Mouse (Mus musculus) 3T3-L1 (cell line): ENCODE data around the gene Ethe1.
A peak's percentile ranks its signal among the peaks of the same experiment; 100 is the strongest.
"Not testable (repeated sequence)": the region's sequence is repeated elsewhere in the genome, so short reads cannot be mapped to it uniquely, and the experiment has no call there.

ENCODE experiments used
- DNase-seq: peaks from one replicate; pipeline ENCODE4 v3.0.0-alpha.2; 2015; ENCODE audit warnings: low read depth, low spot score

Ethe1 gene

DNA sequence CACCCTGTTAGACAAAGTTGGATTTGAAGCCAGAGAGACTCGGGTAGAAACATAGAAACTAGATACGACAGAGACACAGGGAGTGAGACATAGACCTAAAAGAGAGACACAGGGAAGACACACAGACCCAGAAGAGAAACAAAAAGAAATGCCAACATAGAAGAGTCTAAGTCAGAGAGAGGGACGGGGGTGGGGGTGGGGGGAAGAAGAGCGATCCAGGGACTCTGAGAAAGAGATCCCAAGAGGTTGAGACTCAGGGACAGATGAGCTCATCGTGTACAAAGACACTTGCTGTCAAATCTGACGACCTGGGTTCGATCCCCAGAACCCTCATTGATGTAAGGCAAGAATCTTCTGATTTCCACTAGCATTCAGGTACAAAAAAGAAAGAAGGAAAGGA, 24.4 kb downstream of the Ethe1 start:
- DNase-seq = no peak

DNA sequence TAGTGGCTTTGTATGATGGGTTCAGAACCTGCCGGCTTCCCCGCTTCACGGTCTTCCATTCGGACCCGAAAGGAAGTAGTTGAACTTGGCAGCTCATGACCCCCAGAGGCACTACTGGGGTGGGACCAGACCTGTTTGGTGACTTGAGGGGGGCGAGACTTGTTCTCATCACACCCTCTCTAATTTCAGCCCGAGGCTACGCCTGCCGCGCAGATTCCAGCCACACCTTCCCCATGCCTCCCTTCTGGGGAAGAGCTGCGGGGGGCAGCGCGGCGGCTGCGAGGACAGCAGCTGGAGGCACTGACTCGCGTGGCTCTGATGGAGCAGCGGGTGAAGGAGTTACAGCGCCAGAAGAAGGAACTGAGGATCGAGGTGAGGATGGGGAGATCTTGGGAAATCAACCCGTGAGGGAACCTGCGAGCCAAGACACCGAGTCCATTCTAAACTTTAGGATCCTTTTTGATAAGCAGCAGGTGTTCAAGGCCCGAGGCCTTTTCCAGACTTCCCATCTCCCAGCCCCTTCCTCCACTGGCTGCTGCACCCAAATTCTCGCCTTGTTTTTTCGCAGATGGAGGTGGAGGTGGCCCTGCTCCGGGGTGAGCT, 25.1 kb downstream of the Ethe1 start:
- DNase-seq = no peak

DNA sequence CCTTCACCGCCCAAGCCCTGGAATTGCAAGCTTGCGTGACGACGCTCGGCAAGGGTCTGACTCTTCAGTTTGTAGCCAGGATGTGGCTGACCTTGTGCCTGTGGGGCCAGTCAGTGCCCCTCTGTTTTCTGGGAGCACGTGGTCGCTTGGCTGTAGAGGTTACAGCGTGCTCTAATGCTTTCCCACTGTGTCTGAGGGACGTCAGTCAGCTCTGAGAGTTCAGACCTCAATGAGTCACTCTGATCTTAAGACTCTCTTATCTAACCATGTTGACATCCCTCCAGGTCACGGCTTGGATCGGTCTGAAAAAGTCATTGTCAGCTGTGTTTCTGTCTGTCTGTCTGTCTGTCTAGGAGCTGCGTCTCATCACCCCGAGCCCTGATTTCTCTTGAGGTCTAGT, 27.5 kb downstream of the Ethe1 start:
- peak; percentile 22 for DNase-seq

DNA sequence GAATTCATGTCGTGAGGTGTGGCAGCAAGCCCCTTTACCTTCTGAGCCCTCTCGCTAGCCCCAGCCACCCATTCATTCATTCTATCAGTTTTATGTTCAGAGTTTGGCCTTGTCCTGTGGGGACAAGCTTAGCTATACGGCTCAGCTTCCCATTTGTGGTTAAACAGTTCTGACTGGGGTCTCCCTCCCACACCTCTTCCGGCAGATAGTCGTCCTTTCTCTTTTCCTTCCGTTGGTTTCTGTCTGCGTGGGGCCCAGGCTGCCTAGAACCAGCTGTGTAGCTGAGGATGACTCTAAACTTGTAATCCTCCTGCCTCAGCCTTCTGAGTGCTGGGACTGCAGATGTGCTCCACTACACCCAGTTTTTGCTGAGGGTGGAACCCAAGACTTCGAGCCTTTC, 30.4 kb downstream of the Ethe1 start:
- no peak for DNase-seq

DNA sequence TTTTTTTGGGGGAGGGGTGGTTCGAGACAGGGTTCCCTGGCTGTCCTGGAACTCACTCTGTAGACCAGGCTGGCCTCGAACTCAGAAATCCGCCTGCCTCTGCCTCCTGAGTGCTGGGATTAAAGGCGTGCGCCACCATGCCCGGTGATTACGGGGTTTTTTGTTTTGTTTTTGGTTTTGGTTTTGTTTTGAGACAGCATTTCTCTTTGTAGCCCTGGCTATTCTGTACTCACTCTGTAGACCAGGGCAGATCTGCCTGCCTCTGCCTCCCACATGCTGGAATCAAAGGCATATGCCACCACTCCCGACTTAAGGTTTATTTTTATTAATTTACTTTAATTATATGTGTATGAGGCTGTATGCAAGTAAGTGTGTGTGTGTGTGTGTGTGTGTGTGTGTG, 31.0 kb downstream of the Ethe1 start:
- DNase-seq = not testable (repeated sequence)

DNA sequence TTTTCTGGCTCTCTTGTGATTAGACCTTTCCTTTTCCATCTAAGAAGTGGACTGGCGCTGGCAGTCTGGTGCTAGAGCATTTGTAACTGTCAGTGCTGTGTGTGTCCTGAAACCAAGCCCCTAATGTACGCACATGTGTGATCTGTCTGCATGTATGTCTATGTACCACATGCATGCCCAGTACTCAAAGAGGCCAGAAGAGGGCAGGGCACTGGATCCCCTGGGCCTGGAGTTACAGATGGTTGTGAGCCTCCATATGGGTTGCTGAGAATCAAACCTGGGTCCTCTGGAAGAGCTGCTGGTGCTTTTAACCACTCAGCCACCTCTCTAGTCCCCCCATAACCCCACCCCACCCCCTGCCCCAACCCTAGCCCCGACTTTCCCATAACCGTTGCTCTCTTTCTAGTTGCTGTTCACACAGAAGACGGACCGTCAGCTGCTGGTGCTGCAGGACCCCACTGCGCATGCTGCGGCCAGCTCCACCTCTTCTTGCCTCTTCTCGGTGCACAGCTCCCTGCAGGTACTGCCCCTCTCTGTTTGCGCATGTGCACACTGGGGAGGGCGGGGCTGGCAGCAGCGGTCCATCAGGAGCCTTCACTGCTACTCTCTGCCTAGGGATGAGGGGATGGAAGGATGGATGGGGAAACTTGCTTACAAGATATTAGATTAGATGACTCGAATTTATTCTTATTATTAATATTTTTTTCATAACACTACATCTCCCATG, 32.5 kb downstream of the Ethe1 start:
- no peak for DNase-seq

DNA sequence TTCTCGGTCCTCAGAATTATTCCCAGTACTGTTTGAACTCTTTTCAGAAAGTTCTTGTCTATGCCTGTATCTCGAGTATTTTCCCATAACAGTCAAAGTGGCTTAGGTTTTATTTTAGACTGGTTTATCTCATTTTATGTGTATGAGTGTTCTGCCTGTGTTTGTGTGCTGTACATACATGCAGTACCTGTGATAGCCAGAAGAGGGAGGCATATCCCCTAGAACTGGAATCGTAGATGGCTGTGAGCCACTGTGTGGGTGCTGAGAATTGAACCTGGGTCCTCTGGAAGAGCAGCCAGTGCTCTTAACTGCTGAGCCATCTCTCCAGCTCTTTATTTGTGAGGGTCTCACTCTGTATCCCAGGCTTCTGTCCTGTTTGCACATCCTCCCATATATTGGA, 33.9 kb downstream of the Ethe1 start:
- peak; percentile 9 for DNase-seq

DNA sequence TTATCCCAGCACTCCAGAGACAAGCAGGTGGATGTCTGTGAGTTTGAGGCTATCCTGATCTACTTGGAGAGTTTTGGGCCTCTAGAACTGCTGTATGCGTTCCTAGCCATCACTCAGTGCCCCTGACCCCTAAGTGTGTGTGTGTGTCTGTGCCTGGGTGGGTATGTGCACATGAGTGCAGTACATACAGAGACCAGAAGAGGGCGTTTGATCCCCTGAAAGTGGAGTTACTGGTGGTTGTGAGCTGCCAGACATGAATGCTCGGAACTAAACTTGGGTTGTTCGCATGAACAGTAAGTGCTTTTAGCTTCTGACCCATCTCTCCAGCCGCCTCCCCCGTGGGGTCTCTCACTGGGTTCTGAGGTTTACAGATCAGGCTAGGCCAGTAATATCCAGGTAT, 35.6 kb downstream of the Ethe1 start:
- DNase-seq = no peak

DNA sequence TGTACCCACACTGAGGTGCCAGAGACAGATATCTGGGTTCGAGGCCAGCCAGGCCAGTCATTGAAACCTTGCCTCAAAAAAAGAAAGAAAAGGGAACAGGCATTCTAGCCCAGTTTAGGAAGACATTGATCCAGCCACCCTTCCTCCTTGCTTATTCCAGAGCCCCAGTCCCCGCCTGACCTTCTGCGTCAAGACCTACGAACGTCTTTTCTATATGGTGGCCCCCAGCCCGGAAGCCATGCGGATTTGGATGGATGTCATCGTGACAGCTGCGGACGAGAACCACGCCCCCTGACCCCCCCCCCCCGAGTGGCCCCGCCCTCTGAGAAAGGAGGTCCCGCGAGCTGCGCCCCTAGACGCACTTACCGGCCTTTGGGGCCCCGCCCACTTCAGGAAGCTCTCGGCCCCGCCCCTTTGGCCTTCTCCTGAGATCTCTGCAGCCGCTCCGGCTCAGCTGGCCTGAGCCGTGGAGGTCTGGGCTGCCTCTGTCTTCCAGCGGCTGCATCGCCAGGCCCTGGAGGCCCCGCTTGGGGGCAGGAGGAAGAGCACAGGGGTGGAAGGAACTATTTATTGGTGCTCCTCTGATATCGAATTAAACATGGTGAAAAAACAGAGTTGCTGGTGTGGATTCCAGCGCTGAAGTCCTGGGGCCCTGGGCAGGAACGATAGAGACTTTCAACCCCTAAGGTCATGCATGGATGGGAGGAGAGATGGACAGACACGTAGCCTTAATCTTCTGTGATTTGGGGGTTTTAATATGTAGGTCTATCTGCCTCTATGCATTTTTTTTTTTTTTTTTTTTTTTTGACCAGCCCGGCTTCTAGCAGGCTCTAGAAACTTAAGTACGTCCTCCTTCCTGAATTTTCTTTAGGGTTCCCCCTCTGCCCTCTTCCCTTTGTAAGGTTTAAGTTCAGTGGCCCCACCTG, 41.6 kb downstream of the Ethe1 start:
- DNase-seq = peak; percentile 3

DNA sequence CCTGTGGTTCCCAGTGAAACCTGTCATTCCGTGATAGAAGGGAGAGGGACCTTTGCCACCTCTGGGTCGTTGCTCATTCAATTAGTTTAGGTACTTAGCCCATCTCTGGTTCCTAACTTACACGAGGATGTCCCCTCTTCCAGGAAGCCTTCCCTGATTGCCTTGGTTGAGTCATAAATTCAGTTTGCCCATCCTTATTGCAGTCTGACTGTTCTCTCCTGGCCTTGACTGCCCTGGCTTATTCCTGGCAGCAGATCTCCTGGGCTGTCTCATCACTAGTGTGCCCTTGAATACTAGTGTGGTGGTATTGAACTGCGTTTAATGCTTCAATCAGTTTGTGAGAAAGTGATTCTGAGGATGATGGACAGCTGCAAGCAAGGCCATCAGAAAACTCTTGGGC, 42.3 kb downstream of the Ethe1 start:
- DNase-seq = no peak

DNA sequence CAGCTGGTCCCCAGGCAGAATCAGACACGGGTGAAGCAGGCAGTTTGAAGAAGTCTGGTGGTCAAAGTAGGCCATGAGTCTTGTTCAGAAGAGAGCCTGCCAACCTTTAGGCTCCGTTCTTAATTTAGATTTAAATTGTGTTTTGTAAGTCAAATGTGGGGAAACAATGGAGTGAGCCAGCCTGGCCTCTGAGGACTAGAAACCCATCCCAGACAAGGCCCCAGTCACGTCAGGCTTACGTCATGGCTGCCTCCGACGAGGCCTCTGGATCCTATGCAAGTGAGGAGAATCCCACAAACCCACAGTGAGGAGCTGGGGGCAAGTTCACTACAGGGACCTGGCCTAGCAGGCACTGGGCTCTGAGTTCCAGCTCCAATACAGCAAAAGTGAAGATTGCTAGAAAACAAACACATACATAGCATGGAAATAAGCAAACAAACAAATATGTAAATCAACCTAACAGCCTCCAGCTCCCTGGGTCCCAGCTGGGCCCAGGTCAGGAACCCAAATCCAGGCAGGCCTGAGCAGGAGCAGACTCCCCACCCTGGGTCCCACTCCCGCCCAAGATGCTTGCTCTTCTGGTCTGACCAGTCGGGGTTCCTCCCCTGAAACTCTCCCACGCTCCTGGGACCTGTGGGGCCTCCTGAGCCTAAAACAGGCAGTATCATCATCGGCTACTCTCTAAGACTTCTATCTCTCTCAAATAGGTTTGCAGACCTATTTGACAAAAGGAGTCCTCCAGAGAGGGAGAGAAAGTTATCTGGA, 43.0 kb downstream of the Ethe1 start:
- DNase-seq = no peak

DNA sequence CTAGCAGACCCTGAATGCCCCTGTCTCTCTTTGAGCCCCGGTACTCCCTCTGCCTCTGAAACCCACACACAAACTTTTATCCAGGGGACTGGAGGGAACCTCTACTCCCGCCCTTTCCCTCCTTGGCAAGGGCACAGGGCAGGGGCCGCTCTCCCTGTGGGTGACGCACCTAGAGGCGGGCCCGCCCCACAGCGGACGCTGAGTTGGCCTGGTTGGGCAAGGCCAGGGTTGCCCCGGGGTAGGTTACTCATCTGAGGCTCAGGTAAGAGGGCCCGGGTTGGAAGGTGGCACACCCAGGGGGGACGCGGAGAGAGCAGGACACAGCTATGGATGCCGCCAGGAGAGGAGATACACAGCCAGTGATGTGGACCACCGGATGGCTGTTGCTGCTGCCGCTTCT, 48.9 kb downstream of the Ethe1 start, which contains the start of gene Lypd3:
Gene Lypd3 (plus strand): TSS at position 287 of the 400 bp plus-strand sequence.
- DNase-seq = no peak

DNA sequence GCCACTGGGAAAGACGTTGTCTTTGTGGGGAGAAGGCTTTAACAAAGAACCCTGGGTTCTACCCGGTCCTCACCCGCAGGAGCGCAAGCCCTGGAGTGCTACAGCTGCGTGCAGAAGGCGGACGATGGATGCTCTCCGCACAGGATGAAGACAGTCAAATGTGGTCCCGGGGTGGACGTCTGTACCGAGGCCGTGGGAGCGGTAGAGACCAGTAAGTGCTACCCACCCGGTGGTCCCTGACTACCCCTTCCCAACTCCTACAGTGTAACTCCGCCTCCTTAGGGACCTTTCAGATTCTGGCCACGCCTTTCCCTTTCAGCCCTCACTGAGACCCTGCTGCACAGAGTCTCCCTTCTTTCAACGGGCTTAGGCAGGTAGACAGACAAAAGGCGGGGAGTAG, 49.7 kb downstream of the Ethe1 start:
- no peak for DNase-seq

DNA sequence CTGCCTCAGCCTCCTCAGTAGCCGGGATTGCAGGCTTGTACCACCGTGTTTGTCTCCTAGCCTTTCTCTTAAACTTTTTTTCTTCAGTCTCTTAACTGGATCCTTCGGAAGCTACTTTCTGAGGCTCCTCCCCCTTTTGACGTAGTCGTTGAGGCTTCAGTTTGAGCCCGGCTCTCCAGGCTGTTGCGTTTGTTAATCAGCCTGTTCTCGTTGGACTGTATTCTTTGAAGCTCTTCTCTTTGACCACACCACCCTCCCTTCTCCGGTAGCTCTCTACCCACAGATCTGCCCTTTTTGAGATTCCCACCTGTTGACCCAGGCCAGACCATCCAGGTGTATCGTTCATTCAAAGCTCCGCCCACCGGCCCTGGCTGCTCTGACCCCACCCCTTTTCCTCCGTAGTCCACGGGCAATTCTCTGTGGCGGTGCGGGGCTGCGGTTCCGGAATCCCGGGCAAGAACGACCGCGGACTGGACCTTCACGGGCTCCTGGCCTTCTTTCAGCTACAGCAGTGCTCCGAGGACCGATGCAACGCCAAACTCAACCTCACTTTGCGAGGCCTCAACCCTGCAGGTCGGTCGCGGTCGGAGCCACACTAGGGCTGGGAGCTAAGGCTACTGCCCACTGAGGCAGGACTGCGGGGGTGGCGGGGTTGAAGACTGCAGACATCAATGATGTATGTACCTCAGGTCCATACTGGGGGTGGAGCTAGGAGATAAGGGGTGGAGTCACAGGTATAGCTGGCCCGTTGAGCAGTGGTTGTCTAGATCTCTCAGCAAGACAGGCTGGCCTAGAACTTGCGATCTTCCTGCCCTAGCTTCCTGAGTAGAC, 50.9 kb downstream of the Ethe1 start:
- no peak for DNase-seq

DNA sequence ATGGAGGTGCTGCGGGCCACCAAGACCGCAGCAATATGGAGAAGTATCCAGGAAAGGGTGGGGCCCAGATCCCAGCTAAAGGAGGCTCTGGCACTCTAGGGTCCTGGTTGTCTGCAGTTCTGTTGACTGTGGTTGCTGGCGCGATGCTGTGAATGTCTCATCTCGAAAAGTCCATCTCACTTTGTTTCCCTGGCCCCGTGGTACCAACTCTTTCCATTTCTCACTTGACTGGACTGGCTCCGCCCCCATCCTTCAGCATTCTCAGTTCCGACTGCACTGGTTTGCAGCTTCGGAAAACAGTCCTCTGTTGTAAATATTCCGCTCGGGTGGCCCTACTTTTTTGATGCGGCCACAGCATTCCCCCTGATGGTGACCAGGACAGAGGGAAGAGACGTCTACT, 53.1 kb downstream of the Ethe1 start:
- DNase-seq = no peak

DNA sequence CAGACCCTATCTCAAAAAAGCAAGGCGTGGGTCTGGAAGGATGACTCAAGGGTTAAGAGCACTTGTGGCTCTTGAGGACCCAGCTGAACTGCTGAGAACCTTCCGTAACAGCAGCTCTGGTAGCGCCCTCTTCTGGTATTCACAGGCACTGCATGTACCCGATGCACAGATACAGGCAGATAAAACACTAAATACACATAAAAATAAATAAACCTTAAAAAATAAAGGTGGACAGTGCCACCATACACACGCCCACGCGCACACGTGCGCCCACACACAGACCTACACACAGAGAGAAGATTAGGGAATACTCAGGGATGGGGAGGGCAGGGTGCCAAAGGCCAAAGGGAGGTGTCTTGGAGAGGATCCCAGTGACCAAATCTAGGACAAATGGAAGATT, 55.1 kb downstream of the Ethe1 start:
- DNase-seq = peak; percentile 37

DNA sequence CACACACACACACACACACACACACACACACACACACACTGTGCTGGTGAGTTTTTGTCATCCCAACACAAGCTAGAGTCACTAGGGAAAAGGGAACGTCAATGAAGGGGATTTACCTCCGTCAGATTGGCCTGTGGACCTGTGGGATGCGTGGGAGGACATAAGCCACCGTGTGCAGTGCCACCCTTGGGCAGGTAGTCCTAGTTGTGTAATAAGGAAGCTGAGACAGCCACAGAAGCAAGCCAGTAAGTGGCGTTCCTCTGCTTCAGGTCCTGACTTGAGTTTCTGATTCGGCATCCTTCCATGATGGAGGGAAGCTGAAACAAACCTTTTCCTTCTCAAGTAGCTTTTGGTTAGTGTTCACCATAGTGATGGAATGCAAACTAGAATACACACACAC, 57.1 kb downstream of the Ethe1 start:
- DNase-seq = no peak

DNA sequence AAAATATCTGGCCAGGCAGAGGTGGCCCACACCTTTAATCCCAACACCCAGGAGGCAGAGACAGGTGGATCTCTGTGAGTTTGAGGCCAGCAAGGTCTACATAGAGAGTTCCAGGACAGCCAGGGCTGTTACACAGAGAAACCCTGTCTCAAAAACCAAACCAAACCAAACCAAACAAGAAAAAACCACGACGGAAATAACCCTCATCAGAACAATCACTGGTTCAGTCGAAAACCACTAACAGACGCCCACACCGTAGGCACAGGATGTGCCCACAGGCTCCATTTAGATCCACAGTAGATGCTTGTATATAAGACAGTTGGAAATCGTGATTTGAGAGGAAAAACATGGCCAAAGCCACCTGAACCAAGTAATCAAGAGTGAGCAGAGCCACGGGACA, 57.7 kb downstream of the Ethe1 start:
- no peak for DNase-seq

DNA sequence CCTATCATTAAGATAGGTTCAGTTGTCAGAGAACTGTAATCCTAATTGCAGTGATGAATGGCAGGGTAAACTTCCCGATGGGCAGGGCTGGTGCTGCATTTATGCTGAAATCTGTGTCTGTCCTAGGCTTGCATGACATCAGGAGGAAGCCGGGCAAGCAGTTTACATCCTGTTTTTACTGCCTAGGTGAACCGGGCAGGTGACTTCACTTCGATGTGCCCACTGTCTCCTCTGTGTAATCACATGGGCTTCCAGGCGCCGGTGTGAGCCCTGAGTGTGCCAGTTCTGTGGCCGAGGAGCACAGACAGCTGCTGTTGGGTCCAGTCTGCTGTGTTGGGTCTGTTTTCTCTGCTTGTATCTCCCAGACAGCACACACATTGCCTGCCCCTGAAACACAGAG, 59.1 kb downstream of the Ethe1 start:
- peak; percentile 8 for DNase-seq

DNA sequence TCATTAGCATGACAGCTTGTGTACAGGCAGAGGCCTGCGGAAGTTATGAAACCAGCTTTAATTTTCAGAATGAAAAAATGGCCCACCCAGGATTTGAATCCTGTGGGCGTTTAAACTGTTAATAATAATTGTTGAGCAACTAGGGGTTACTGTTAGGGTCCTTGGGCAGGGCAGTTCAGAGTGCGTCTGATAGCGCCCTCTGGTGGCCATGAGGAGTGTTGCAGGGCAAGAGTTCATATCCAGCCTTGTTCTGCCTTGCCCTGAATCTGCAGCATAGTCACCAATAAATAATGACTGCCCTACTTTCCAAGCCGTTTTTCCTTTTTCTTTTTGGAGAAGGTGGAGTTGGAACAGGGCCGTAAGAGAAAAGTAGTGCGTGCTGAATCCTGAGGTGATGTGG, 66.3 kb downstream of the Ethe1 start:
- DNase-seq = peak; percentile 51
